Mouse (Mus musculus): ENCODE data around the gene Pdk1.

DNA sequence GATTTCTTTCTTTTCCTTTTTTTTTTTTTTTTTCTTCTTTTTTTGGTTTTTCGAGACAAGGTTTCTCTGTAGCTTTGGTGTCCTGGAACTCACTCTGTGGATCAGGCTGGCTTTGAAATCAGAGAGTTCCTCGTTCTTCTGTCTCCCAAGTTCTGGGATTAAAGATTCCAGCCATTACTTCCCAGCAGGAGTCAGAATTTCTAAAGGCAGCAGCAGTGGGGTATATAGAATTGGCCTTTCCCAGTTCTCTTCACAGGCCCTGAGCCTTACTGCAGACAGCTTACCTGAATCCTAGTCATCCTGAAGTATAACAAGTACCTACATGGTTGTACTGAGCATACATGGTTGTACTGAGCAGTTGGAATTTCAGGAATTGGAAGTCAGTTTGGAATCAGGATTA is 1.8 kb downstream of the Pdk1 start:
- TF ChIP-seq EP300 (IDR thresholded peaks at IDR 0.05; ENCODE audit: insufficient read depth, low read depth, low read length) = no peak
- TF ChIP-seq POLR2A (IDR thresholded peaks at IDR 0.05; ENCODE audit: insufficient read depth, low read length) = no peak
